Mouse (Mus musculus) bone marrow macrophage, adult 2 months (primary cell): ENCODE measurements around the gene B830017H08Rik. TPM values are rescaled to one million over a fixed set of nuclear protein-coding genes. Genes with fewer than 3 reads are reported as not detected.

Experiments
- H3K27ac ChIP-seq: 2 replicates; pipeline ENCODE4 v1.5.1; 2012; ENCODE audit warnings: low read depth, low read length; ENCODE audit not compliant: insufficient read depth
- H3K4me1 ChIP-seq: 2 replicates; pipeline ENCODE4 v1.6.1; 2012; ENCODE audit warnings: low read length; ENCODE audit not compliant: control insufficient read depth, insufficient read depth
- H3K4me3 ChIP-seq: 2 replicates; pipeline ENCODE4 v1.5.1; 2012; ENCODE audit warnings: mild to moderate bottlenecking, low read length, moderate library complexity; ENCODE audit not compliant: insufficient read depth
- CTCF ChIP-seq: IDR thresholded peaks from 2 replicates; pipeline ENCODE4 v1.5.1; 2012; ENCODE audit warnings: low read depth, mild to moderate bottlenecking, low read length, moderate library complexity
- POLR2A ChIP-seq: IDR thresholded peaks from 2 replicates; pipeline ENCODE4 v1.6.1; 2012; ENCODE audit warnings: mild to moderate bottlenecking, low read depth, low read length, borderline replicate concordance
- polyA plus RNA-seq: library from polyadenylated mRNA; stranded (reverse); fragments of >200 nt; gene quantifications from 2 replicates; pipeline ENCODE4 v1.2.4, GENCODE M21; 2012; ENCODE audit not compliant: missing spikeins, insufficient read depth, insufficient read length

B830017H08Rik gene
- polyA plus RNA-seq, 1 experiment = not detected

DNA sequence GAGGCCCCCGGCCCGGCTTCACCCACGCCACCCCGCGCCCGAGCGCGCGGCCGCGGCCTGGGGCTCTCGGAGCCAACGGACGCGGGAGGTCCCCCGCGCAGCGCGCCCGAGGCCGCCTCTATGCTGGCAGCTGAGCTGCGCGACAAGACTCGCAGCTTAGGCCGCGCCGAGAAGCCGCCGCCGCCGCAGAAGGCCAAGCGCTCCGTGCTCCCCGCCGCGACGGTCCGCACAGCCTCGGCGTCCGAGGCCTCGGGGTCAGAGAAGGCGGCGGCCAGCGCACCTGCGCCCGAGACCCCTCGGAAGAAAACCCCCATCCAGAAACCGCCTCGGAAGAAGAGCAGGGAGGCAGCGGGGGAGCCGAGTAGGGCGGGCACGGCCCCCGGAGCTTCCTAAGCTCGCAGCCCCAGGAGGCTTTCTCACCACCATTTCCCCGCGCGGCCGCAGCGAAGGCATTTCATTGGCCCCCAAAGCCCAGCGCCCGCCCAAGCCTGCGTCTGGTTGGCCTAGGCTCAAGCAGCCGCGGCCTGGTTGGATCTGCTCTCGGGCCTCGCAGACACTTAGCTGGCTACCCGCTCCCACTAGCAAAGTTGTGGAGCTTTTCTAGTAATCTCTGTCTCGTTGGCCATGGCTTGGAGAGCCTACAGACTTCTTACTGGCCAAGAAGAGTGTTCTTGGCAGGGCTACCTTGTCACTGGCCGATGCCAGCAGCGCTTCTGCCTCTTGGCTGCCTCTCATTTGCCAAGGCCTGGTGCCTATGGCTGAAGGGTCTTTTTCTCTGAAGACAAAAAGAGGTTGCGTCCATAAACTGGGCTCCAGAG lies 25.5 kb upstream of the B830017H08Rik start:
- peaks cover 7% of the 10 kb centered on the region for H3K4me1 ChIP-seq

GRCm38 (mm10) chr16:17809125-17809524 lies 23.8 kb upstream of the B830017H08Rik start:
- Histone ChIP-seq H3K4me1 (peaks cover 3% of the 10 kb centered on the region), H3K4me3 (no peak overlapping the region), H3K27ac (no peak overlapping the region)
- TF ChIP-seq POLR2A = no peak
- TF ChIP-seq CTCF = no peak

More for the DNA sequence above, 25.5 kb upstream of the B830017H08Rik start:
- peak overlapping the region; percentile 57 for H3K4me3 ChIP-seq
- H3K27ac ChIP-seq = no peak overlapping the region
- TF ChIP-seq CTCF (no peak), POLR2A (no peak)

DNA sequence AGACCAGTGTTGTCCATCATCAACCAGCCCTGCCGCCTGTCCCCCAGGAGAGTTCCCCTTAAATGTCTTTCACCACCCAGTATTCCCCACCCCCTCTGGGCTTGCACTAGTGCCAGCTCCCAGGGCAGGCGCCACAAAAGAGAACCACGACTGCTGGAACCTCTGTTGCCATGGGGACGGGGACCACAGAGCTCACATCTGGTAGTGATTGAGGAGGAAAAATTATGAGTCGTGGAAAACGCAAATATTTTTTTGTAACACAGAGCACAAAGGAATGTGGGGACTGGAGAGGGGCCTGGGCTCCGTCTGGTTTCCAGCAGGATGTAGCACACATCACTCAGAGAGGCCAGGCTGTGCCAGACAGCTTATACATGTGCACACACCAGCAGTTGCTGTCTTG lies 23.2 kb upstream of the B830017H08Rik start:
- no peak overlapping the region for H3K4me3 ChIP-seq
- peaks cover 3% of the 10 kb centered on the region for H3K4me1 ChIP-seq
- H3K27ac ChIP-seq = no peak overlapping the region
- no peak for TF ChIP-seq POLR2A
- TF ChIP-seq CTCF = no peak

GRCm38 (mm10) chr16:17812120-17812519 lies 20.8 kb upstream of the B830017H08Rik start:
- peak; percentile 10; the same call in 1 of the 2 replicates for TF ChIP-seq CTCF
- no peak for TF ChIP-seq POLR2A
- no peak overlapping the region for H3K27ac ChIP-seq
- H3K4me3 ChIP-seq = no peak overlapping the region
- H3K4me1 ChIP-seq = no peaks in the 10 kb centered on the region

- H3K4me1 ChIP-seq = no peaks in the 10 kb centered on the region
- no peak overlapping the region for H3K27ac ChIP-seq
- no peak overlapping the region for H3K4me3 ChIP-seq
- no peak for TF ChIP-seq CTCF
- no peak for TF ChIP-seq POLR2A
These were observed 19.7 kb upstream of the B830017H08Rik start for GRCm38 (mm10) chr16:17813173-17813572.

DNA sequence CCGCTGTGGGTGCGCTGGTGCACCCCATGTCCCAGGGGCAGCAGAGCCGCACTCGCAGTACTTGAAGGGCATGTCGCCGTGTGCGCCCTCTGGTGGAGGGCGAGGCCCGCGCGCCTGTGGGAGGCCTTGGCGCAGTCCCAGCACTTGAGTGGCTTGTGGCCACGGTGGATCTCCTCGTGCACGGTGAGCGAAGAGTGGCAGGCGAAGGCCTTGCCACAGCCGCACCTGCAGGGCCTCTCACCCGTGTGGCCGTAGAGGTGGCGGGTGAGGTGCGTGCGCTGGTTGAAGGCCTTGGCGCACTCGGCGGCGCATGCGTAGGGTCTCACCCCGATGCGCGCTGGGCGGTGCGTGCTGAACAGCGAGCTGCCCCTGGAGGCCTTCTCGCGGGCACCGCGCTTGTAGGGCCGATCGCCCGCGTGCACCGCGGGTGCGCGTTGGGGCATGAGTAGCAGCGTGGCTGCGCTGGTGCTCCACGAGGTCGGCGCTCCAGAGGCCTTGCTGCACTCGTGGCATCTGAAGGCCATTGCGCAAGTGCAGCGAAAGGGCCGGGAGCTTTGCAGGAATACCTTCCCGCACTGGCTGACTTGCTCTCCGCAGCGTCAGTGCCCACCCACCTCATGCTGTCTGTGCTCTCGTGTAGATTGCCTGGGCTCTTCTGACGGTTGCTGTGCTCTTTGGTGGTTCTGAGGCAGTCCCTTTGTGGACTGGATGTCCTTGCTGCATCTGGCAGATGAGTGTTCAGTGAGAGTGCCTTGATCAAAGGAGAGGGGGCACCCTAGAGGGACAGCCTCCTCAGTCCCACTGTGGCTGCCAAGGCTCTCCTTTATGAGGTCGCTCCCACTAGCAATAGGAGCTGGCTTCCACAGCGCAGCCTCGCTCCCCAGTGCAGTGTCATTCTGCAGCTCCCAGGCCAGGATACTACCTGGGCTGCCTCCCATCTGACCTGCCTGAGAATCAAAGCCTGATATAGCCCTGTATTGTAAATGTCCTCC lies 17.2 kb upstream of the B830017H08Rik start:
- H3K27ac ChIP-seq = no peak overlapping the region
- TF ChIP-seq CTCF (peak; percentile 83), POLR2A (no peak)
- H3K4me3 ChIP-seq = peak overlapping the region; percentile 57
- no peaks in the 10 kb centered on the region for H3K4me1 ChIP-seq

DNA sequence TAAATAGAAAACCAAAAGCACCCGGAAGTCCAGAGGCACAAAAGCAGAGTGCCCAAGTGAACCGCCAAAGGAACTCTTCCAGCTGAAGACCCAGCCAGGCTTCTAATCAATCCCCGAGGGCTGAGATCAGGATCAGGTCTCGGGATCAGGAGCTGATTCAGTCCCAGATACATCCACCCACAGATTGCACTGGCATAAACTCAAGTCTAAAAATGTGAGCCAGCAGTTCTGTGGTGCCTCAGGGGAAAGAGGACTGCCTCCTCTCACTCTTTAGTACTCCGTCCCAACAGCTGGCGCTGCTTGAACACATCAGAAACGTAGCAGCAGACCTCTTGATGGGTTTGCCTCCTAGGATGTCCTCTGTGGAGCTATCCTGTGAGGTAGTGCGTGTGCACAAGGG lies 16.4 kb upstream of the B830017H08Rik start:
- no peaks in the 10 kb centered on the region for H3K4me1 ChIP-seq
- no peak overlapping the region for H3K4me3 ChIP-seq
- TF ChIP-seq POLR2A (no peak), CTCF (no peak)
- H3K27ac ChIP-seq = no peak overlapping the region

DNA sequence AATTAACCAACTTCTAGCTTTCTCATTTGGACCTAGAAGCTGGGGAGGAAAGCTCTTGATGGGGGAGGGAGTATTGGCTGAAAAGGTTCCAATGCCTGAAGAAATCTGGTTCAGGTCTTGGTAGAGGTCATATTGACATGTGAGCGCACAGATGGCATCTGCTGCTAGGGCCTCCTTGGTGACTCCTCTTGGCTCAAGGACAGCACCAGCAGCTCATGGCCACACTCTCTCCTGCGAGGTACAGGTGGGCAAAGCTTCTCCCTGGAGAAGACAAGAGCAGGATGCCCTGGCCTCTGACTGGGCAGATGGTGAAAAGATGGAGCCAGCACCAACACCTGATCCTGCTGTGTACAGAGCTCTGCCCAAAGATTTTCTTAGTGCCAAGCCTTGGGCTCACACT lies 6.4 kb upstream of the B830017H08Rik start:
- H3K4me3 ChIP-seq = no peak overlapping the region
- H3K4me1 ChIP-seq = no peaks in the 10 kb centered on the region
- H3K27ac ChIP-seq = no peak overlapping the region
- TF ChIP-seq CTCF (no peak), POLR2A (no peak)

DNA sequence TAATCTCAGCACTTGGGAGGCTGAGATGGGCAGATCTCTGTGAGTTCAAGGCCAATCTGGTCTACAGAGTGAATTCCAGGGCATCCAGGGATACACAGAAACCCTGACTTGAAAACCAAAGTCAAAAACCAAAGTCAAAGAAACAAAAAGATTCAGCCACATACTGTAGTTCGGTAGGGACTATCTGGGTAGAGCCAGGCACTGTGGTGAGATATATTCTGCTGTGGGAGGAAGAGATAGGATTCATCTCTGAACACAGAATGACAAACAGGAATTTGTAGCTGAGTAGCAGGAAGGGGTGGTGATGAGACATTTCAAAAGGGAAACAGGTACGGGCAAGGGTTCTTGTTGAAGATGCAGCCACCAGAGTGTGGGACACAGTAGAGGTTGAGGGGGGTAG lies 4.7 kb upstream of the B830017H08Rik start:
- Histone ChIP-seq H3K27ac (no peak overlapping the region), H3K4me3 (no peak overlapping the region), H3K4me1 (no peaks in the 10 kb centered on the region)
- TF ChIP-seq POLR2A = no peak
- no peak for TF ChIP-seq CTCF
